Mouse (Mus musculus): ENCODE results near the gene Mylpf. TPM values are rescaled to one million over a fixed set of nuclear protein-coding genes. Genes with fewer than 3 reads are reported as not detected.

The Mylpf gene
- total RNA-seq, 1 experiment: 498 TPM

DNA sequence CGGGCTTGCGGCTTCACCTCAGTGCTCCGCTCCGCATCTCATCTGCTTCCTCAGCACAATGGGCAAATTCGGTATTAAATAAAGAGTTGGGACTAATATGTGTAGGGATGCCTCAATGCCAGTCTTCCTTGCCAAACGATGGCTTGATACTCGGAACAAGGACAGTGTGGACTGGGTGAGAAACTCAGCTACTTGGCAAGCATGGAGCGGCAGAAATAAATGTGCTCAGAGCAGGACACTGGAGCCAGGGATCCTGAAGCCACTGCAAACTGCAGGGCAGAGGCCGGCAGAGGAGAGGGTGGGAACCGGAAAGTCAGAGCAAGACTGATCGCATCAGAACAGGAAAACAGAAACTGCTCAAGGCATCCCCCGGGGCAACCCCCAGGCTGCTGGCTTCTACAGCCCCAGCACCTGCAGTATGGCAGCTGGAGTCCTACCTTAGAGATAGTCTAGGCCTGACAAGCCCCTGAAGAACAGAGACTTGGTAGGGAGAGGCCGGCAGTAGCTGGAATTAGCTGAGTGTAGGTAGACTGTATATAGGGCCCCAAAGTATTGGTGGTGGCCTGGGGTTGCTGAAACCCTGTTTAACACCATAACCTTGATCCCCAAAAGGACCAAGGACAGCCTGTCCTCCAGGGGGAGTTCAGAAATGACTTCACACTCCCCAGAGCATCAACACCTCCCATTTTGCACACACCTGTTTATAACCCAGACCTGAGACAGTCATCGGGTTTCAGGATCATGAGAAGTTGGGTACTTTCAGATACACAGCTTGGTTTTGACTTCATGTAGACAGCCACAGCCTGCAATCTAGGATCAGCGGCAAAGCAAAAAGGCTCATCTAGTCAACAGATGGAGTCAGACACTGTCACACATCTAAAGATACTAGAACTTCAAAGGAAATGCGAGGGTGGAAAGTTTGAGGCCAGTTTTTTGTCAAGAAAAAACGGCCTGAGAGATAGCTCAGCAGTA lies 20.1 kb upstream of the Mylpf start:
- peak overlapping the region; percentile 41; the same call in 1 of the 2 replicates for H3K9ac ChIP-seq (ENCODE audit: insufficient read depth, low read depth, low read length, poor library complexity, severe bottlenecking)
- peaks cover 2 to 7% of the 10 kb centered on the region in 2 experiments; a peak in 3 of 4 replicates for H3K4me1 ChIP-seq (ENCODE audit: control insufficient read depth in 2 of 2, insufficient read depth in 2 of 2, low read length in 2 of 2, poor library complexity in 1 of 2)
- DNase-seq (ENCODE audit: low read depth, low spot score): no peak
- no peaks in the 10 kb centered on the region for H3K9me3 ChIP-seq (ENCODE audit: control insufficient read depth, insufficient read depth, low read depth, low read length)
- peak overlapping the region; percentile 1; the same call in 1 of the 2 replicates for H3K27ac ChIP-seq (ENCODE audit: insufficient read depth, low read depth, low read length, poor library complexity, severe bottlenecking)
- TF ChIP-seq CHD2 (IDR thresholded peaks at IDR 0.05; ENCODE audit: low read depth, low read length) (no peak), MAFK (IDR thresholded peaks at IDR 0.05; ENCODE audit: insufficient read depth, low read depth, low read length) (no peak), ZNF384 (IDR thresholded peaks at IDR 0.05; ENCODE audit: low read depth, low read length) (no peak), HCFC1 (IDR thresholded peaks at IDR 0.05; ENCODE audit: borderline replicate concordance, insufficient read depth, low read length) (no peak), ZC3H11A (IDR thresholded peaks at IDR 0.05; ENCODE audit: borderline replicate concordance, low read depth, low read length) (no peak)
- H3K4me3 ChIP-seq (ENCODE audit: insufficient read depth in 1 of 2, low read depth in 1 of 2, low read length in 2 of 2, poor library complexity in 1 of 2, severe bottlenecking in 1 of 2): no peak overlapping the region
- peaks cover 19% of the 10 kb centered on the region for H3K36me3 ChIP-seq (ENCODE audit: control insufficient read depth, insufficient read depth, low read length, poor library complexity, severe bottlenecking)
- in situ Hi-C loops (cut with MboI; ENCODE audit: low sequenced_read_pairs in 2 of 2, unreplicated experiment in 2 of 2): no loop called here

DNA sequence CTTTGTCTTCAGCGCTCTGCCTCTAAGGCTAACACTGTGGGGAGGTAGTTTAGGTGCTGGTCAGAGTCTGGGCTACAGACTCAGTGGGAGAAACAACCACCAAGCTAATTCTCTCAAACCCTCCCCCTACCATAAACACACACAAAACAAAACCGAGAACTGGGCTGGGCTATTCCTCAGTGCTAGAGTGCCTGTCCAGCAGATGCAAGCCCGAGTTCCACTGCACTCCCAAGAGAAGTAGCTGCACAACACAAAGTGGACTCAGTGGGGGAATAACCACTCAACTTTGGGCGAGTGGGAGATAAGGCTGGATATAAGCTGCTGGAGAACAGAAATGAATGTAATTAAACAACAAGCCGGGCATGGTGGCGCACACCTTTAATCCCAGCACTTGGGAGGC lies 18.0 kb upstream of the Mylpf start:
- Histone ChIP-seq H3K27ac (ENCODE audit: insufficient read depth, low read depth, low read length, poor library complexity, severe bottlenecking) (no peak overlapping the region), H3K9ac (ENCODE audit: insufficient read depth, low read depth, low read length, poor library complexity, severe bottlenecking) (no peak overlapping the region), H3K36me3 (ENCODE audit: control insufficient read depth, insufficient read depth, low read length, poor library complexity, severe bottlenecking) (peaks cover 34% of the 10 kb centered on the region), H3K4me3 (ENCODE audit: insufficient read depth in 1 of 2, low read depth in 1 of 2, low read length in 2 of 2, poor library complexity in 1 of 2, severe bottlenecking in 1 of 2) (no peak overlapping the region), H3K4me1 (ENCODE audit: control insufficient read depth in 2 of 2, insufficient read depth in 2 of 2, low read length in 2 of 2, poor library complexity in 1 of 2) (peaks cover 2 to 15% of the 10 kb centered on the region in 2 experiments; a peak in 3 of 4 replicates), H3K9me3 (ENCODE audit: control insufficient read depth, insufficient read depth, low read depth, low read length) (no peaks in the 10 kb centered on the region)
- TF ChIP-seq MAFK (IDR thresholded peaks at IDR 0.05; ENCODE audit: insufficient read depth, low read depth, low read length) (no peak), CHD2 (IDR thresholded peaks at IDR 0.05; ENCODE audit: low read depth, low read length) (no peak), ZC3H11A (IDR thresholded peaks at IDR 0.05; ENCODE audit: borderline replicate concordance, low read depth, low read length) (no peak)
- in situ Hi-C loops (cut with MboI; ENCODE audit: low sequenced_read_pairs in 2 of 2, unreplicated experiment in 2 of 2): no loop called here
- no peak for DNase-seq (ENCODE audit: low read depth, low spot score)

DNA sequence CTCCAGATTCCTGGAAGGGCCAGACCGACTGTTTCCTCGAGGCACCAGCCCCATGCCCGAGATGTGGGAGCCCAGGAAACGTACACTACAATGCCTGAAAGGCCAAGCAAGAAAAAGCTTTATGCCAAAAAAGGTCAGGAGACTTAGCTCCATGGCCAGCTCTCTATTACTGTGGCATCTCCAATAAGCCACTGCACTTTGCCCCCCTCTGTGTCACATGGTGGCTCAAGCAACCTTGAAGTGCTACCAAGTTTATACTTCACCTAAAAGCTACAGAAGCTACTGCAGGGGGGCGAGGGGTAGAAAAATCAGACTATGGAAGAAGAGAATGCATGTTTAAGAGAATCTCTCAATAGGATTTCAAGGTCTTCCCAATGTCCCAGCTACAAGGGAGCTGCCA lies 15.7 kb upstream of the Mylpf start:
- Histone ChIP-seq H3K4me1 (ENCODE audit: control insufficient read depth in 2 of 2, insufficient read depth in 2 of 2, low read length in 2 of 2, poor library complexity in 1 of 2) (peaks cover 6 to 22% of the 10 kb centered on the region in 2 experiments), H3K9me3 (ENCODE audit: control insufficient read depth, insufficient read depth, low read depth, low read length) (no peaks in the 10 kb centered on the region), H3K27ac (ENCODE audit: insufficient read depth, low read depth, low read length, poor library complexity, severe bottlenecking) (no peak overlapping the region), H3K4me3 (ENCODE audit: insufficient read depth in 1 of 2, low read depth in 1 of 2, low read length in 2 of 2, poor library complexity in 1 of 2, severe bottlenecking in 1 of 2) (no peak overlapping the region), H3K9ac (ENCODE audit: insufficient read depth, low read depth, low read length, poor library complexity, severe bottlenecking) (no peak overlapping the region), H3K36me3 (ENCODE audit: control insufficient read depth, insufficient read depth, low read length, poor library complexity, severe bottlenecking) (peaks cover 45% of the 10 kb centered on the region)
- in situ Hi-C loops (cut with MboI; ENCODE audit: low sequenced_read_pairs in 2 of 2, unreplicated experiment in 2 of 2): no loop called here
- no peak for TF ChIP-seq CHD2 (IDR thresholded peaks at IDR 0.05; ENCODE audit: low read depth, low read length)
- no peak for TF ChIP-seq ZNF384 (IDR thresholded peaks at IDR 0.05; ENCODE audit: low read depth, low read length)
- TF ChIP-seq MAFK (IDR thresholded peaks at IDR 0.05; ENCODE audit: insufficient read depth, low read depth, low read length): no peak
- no peak for TF ChIP-seq HCFC1 (IDR thresholded peaks at IDR 0.05; ENCODE audit: borderline replicate concordance, insufficient read depth, low read length)
- no peak for TF ChIP-seq ZC3H11A (IDR thresholded peaks at IDR 0.05; ENCODE audit: borderline replicate concordance, low read depth, low read length)
- DNase-seq (ENCODE audit: low read depth, low spot score): no peak

DNA sequence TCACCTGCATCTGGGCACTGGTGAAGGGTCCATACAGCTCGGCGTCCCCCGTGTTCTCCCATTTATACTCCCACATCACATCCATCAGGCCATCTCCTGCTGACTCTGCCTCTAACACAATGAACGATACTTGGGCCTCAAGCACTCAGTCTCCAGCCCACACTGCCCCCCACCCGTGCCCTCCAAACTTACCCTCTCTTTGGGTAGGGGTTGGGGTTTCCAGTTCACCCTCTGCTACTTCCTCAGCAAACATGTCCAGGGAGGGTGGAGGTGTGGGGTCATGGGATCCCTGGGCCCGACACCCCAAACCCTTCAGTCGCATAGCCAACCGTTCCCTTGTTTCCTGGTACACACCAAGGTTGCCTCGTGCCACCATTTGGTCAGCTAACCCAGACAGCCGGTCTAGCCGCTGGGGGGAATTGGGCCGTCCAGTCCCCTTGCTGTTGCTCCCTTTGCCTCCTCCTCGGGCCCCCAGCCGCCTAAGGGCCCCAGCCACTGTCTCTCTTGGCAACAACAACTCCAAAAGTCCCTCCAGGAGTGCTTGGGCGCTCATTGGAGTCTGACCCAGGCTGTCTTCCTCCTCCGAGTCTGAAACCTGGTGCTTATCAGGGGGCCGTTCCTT lies 14.6 kb upstream of the Mylpf start:
- Histone ChIP-seq H3K4me1 (ENCODE audit: control insufficient read depth in 2 of 2, insufficient read depth in 2 of 2, low read length in 2 of 2, poor library complexity in 1 of 2) (peaks cover 4 to 18% of the 10 kb centered on the region in 2 experiments; a peak in 3 of 4 replicates), H3K9ac (ENCODE audit: insufficient read depth, low read depth, low read length, poor library complexity, severe bottlenecking) (peak overlapping the region; percentile 92), H3K36me3 (ENCODE audit: control insufficient read depth, insufficient read depth, low read length, poor library complexity, severe bottlenecking) (peaks cover 56% of the 10 kb centered on the region), H3K9me3 (ENCODE audit: control insufficient read depth, insufficient read depth, low read depth, low read length) (no peaks in the 10 kb centered on the region), H3K27ac (ENCODE audit: insufficient read depth, low read depth, low read length, poor library complexity, severe bottlenecking) (peak overlapping the region; percentile 40), H3K4me3 (ENCODE audit: insufficient read depth in 1 of 2, low read depth in 1 of 2, low read length in 2 of 2, poor library complexity in 1 of 2, severe bottlenecking in 1 of 2) (peak overlapping the region; percentile 87 to 89; a peak in 3 of 4 replicates)
- TF ChIP-seq MAFK (IDR thresholded peaks at IDR 0.05; ENCODE audit: insufficient read depth, low read depth, low read length) (no peak), CHD2 (IDR thresholded peaks at IDR 0.05; ENCODE audit: low read depth, low read length) (no peak), HCFC1 (IDR thresholded peaks at IDR 0.05; ENCODE audit: borderline replicate concordance, insufficient read depth, low read length) (no peak), ZC3H11A (IDR thresholded peaks at IDR 0.05; ENCODE audit: borderline replicate concordance, low read depth, low read length) (no peak), ZNF384 (IDR thresholded peaks at IDR 0.05; ENCODE audit: low read depth, low read length) (no peak)
- no peak for DNase-seq (ENCODE audit: low read depth, low spot score)
- in situ Hi-C loops (cut with MboI; ENCODE audit: low sequenced_read_pairs in 2 of 2, unreplicated experiment in 2 of 2): no loop called here
